Mouse (Mus musculus) liver, embryonic 14.5 days (tissue): ENCODE data around the gene Shank1. TPM values are rescaled to one million over a fixed set of nuclear protein-coding genes. Genes with fewer than 3 reads are reported as not detected.
A peak's percentile ranks its signal among the peaks of the same experiment; 100 is the strongest.

Experiments used
- ATAC-seq: fragments of 200-750 bp; cut with Nextera tagmentation; 2 replicates; pipeline ENCODE4 v1.8.0; 2017; ENCODE audit warnings: moderate number of reproducible peaks, mild to moderate bottlenecking, moderate library complexity; ENCODE audit not compliant: insufficient read depth
- DNase-seq, 3 experiments: peaks; one replicate each; pipeline ENCODE4 v3.0.0-alpha.2; 2012 to 2013; ENCODE audit warnings: low read depth in 3 of 3, low spot score in 3 of 3
- H3K27ac ChIP-seq: fragments of 300-500 bp; sonication (generic); 2 replicates; pipeline ENCODE4 v1.5.1; 2014; ENCODE audit warnings: moderate library complexity, mild to moderate bottlenecking, control low read depth, inconsistent platforms
- H3K27me3 ChIP-seq: fragments of 300-500 bp; sonication (generic); 2 replicates; pipeline ENCODE4 v1.6.1; 2014; ENCODE audit warnings: mild to moderate bottlenecking, low read length, moderate library complexity; ENCODE audit not compliant: control insufficient read depth, insufficient read depth
- H3K36me3 ChIP-seq: fragments of 300-500 bp; sonication (generic); replicated peaks from 2 replicates; pipeline ENCODE4 v1.6.1; 2014; ENCODE audit warnings: low read depth; ENCODE audit not compliant: control insufficient read depth, insufficient read depth
- H3K4me1 ChIP-seq, 2 experiments: fragments of 200-500 bp in 1 of 2; fragments of 300-500 bp in 1 of 2; sonication (generic) in 1 of 2; replicated peaks; 2 replicates each; pipeline ENCODE4 v1.6.1; 2012 to 2014; ENCODE audit warnings: antibody characterized with exemption in 1 of 2, inconsistent platforms in 1 of 2, low read length in 1 of 2; ENCODE audit not compliant: control insufficient read depth in 2 of 2, insufficient read depth in 2 of 2
- H3K4me2 ChIP-seq: fragments of 300-500 bp; sonication (generic); 2 replicates; pipeline ENCODE4 v1.6.1; 2014; ENCODE audit warnings: low read depth, mild to moderate bottlenecking, control low read depth, moderate library complexity
- H3K4me3 ChIP-seq, 2 experiments: fragments of 200-500 bp in 1 of 2; fragments of 300-500 bp in 1 of 2; sonication (generic) in 1 of 2; 2 replicates each; pipeline ENCODE4 v1.5.1; 2012 to 2014; ENCODE audit warnings: low read depth in 2 of 2, low read length in 2 of 2, mild to moderate bottlenecking in 2 of 2, control low read depth in 1 of 2, inconsistent platforms in 1 of 2, moderate library complexity in 1 of 2; ENCODE audit not compliant: insufficient read depth in 1 of 2
- H3K9ac ChIP-seq: fragments of 300-500 bp; sonication (generic); replicated peaks from 2 replicates; pipeline ENCODE4 v1.6.1; 2014; ENCODE audit warnings: mild to moderate bottlenecking, control low read depth, moderate library complexity
- H3K9me3 ChIP-seq: fragments of 300-500 bp; sonication (generic); 2 replicates; pipeline ENCODE4 v1.6.1; 2016; ENCODE audit warnings: low read length, mixed read lengths; ENCODE audit not compliant: control insufficient read depth
- CTCF ChIP-seq: IDR thresholded peaks from 2 replicates; pipeline ENCODE4 v1.5.1; 2016; ENCODE audit warnings: antibody characterized with exemption, low read depth, control low read depth
- EP300 ChIP-seq: IDR thresholded peaks from 2 replicates; pipeline ENCODE4 v1.6.1; 2016; ENCODE audit warnings: antibody characterized with exemption, low read depth
- whole genome bisulfite sequencing: fragments of 180-500 bp; shearing (Covaris S2); extraction: QIAGEN DNeasy Blood & Tissue Kit; methylation state at CpG from one replicate; pipeline ENCODE4 v1.1.7; 2014; ENCODE audit not compliant: insufficient replicate concordance; 5-methylcytosine and 5-hydroxymethylcytosine counted together
- polyA plus RNA-seq, 2 experiments: library from polyadenylated mRNA; depleted of rRNA in 1 of 2; stranded (reverse) in 1 of 2; unstranded in 1 of 2; fragments of >200 nt; fragmentation: Nextera tagmentation in 1 of 2; extraction: Ambion mirVana in 1 of 2; gene quantifications; 2 replicates each; pipeline versions ENCODE4 v1.2.1 to v1.2.3; 2012 to 2014

Gene Shank1
- polyA plus RNA-seq, 2 experiments = 0.04 TPM; not detected in 1

DNA sequence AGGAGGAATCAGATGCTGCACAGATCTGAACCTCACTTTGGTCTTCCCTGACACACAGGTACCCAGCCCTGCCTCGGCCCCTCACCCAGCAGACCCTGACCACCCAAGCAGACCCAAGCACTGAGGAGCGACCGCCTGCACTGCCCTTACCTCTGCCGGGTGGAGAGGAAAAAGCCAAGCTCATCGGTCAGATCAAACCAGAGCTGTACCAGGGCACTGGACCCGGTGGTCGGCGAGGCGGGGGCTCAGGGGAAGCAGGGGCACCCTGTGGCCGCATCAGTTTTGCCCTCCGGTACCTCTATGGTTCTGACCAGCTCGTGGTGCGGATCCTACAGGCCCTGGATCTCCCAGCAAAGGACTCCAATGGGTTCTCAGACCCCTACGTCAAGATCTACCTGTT, 82.3 kb downstream of the Shank1 start:
- ATAC-seq (no peak), DNase-seq (no peak)
- no peak overlapping the region for H3K4me3 ChIP-seq
- H3K9me3 ChIP-seq = no peaks in the 10 kb centered on the region
- TF ChIP-seq CTCF = no peak
- no peaks in the 10 kb centered on the region for H3K36me3 ChIP-seq
- H3K9ac ChIP-seq = no peak overlapping the region
- no peak overlapping the region for H3K4me2 ChIP-seq
- no peaks in the 10 kb centered on the region; the same call in 1 of the 2 replicates for H3K27me3 ChIP-seq
- H3K4me1 ChIP-seq = no peaks in the 10 kb centered on the region
- WGBS = 67% methylated on average over 14 of the region's 14 CpGs
- H3K27ac ChIP-seq = no peak overlapping the region

DNA sequence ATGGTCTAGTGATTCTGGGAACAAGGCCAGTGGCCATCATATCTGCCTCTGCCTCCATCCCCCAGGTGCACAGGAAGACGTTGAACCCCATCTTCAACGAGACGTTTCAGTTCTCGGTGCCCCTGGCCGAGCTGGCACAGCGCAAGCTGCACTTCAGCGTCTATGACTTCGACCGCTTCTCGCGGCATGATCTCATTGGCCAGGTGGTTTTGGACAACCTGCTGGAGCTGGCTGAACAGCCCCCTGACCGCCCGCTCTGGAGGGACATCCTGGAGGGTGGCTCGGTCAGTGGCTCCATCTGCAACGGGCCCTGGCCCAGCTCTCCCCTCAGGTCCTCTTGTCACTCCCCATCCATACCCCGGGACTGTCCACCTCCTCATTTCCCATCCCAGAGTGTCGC, 83.2 kb downstream of the Shank1 start:
- no peaks in the 10 kb centered on the region for H3K27me3 ChIP-seq

DNA sequence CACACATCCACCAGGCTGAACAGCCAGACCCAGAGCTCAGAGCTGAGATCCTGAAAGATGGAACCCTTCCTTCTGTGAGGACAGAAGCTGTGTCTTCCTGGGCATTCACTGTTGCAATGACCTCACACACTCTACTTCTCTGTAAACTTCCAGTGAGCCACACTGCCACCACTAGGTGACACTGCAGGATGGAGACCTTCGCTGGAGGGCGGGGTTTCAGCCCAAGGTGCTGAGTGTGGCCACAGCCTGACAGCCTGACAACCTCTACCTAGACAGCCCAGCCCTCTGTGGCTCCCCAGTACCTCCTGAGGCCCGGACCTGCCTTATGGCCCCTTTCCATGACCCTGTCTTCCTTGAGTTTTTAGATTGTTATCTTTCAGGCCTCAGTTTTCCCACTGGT, 88.5 kb downstream of the Shank1 start:
- Histone ChIP-seq H3K9ac (no peak overlapping the region), H3K36me3 (no peaks in the 10 kb centered on the region), H3K4me2 (no peak overlapping the region), H3K27me3 (no peaks in the 10 kb centered on the region), H3K9me3 (no peaks in the 10 kb centered on the region), H3K4me1 (no peaks in the 10 kb centered on the region), H3K27ac (no peak overlapping the region), H3K4me3 (no peak overlapping the region)
- WGBS = 10% methylated on average over 3 of the region's 3 CpGs
- no peak for TF ChIP-seq EP300
- TF ChIP-seq CTCF = peak; percentile 88
- DNase-seq (peak; percentile 46 to 52 (median 49)), ATAC-seq (peak; percentile 57; the same call in 1 of the 2 replicates)

More for the DNA sequence above, 83.2 kb downstream of the Shank1 start:
- no peaks in the 10 kb centered on the region for H3K9me3 ChIP-seq
- no peak overlapping the region for H3K9ac ChIP-seq
- no peak for TF ChIP-seq CTCF
- no peak for TF ChIP-seq EP300
- no peak overlapping the region for H3K4me3 ChIP-seq
- H3K27ac ChIP-seq = no peak overlapping the region
- DNase-seq = no peak
- no peak overlapping the region for H3K4me2 ChIP-seq
- H3K36me3 ChIP-seq = no peaks in the 10 kb centered on the region
- ATAC-seq = no peak
- H3K4me1 ChIP-seq = no peaks in the 10 kb centered on the region
- WGBS = 79% methylated on average over 17 of the region's 17 CpGs

DNA sequence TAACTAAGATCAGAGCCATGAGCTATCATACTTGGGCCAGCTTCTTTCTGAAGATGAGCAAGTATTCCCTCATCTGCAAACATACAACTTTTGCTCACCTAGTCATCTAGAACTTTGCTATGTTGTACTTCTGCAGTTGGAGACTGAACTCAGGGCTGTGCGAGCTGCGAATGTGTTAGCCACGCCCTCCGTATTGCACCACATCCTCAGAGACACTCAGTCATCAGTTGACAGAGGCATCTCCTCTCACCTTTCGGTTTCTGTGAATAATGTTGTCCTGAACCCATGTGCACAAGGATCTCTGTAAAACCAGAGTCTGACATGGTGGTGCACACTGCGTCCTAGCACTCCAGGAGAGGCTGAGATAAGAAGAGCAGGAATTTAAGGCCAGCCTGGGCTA, 91.6 kb downstream of the Shank1 start:
- Histone ChIP-seq H3K27me3 (no peaks in the 10 kb centered on the region), H3K9ac (no peak overlapping the region), H3K36me3 (no peaks in the 10 kb centered on the region), H3K4me2 (no peak overlapping the region), H3K4me1 (peaks cover 5 to 12% of the 10 kb centered on the region in 2 experiments; a peak in 2 of 4 replicates), H3K9me3 (no peaks in the 10 kb centered on the region), H3K4me3 (no peak overlapping the region), H3K27ac (no peak overlapping the region)
- no peak for TF ChIP-seq CTCF
- no peak for TF ChIP-seq EP300
- no peak for ATAC-seq
- no peak for DNase-seq
- WGBS = 51% methylated on average over 6 of the region's 6 CpGs

DNA sequence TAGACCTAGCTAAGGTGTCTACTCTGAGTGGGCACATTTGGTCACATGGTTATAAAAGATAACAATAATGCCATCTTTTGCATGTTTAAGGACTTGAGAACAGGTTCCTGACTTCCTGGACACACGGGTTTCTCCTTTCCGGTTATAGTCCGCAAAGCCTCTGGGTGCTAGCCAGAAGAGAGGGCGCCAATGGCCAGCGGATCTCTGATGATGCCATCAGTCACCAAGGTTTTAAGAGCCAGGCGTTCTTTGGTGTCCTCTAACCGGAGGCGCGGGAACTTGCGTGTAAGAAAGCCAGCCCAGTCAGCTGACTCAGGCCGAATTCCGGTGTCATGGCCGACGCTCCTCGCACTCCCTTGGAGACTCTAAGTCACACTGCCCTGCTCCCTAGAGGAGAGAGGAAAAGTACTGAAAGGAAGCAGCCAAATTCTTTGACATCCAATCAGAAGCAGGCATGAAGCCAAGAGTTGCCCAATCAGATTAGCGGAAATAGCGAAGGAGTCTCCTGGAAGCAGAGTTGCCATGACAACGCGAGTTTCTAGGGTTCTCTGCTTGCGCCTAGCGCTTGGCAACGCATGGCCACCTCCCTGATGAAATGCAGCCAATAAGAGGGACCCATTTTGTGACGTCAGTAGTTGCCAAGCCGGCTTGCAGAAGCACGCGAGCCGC, 95.4 kb downstream of the Shank1 start:
- Histone ChIP-seq H3K4me1 (peaks cover 5 to 12% of the 10 kb centered on the region in 2 experiments; a peak in 2 of 4 replicates), H3K4me3 (peak overlapping the region in 1 of 2 experiments; percentile 29; a peak in 2 of 4 replicates), H3K9me3 (no peaks in the 10 kb centered on the region), H3K27me3 (no peaks in the 10 kb centered on the region), H3K9ac (no peak overlapping the region), H3K4me2 (peak overlapping the region; percentile 53), H3K27ac (no peak overlapping the region), H3K36me3 (no peaks in the 10 kb centered on the region)
- 2% methylated on average over 27 of the region's 27 CpGs for WGBS
- DNase-seq (peak; percentile 68 to 80 (median 78)), ATAC-seq (peak; percentile 69; the same call in 1 of the 2 replicates)
- no peak for TF ChIP-seq CTCF
- TF ChIP-seq EP300 = no peak
